Mouse (Mus musculus) forebrain, embryonic 11.5 days (tissue): ENCODE results near the gene Fgfr3. TPM values are rescaled to one million over a fixed set of nuclear protein-coding genes. Genes with fewer than 3 reads are reported as not detected.

Source experiments
- ATAC-seq: fragments of 200-750 bp; cut with Nextera tagmentation; replicated peaks from 2 replicates; pipeline ENCODE4 v1.8.0; 2017; ENCODE audit warnings: moderate TSS enrichment; ENCODE audit not compliant: low FRiP score
- DNase-seq: peaks from one replicate; pipeline ENCODE4 v3.0.0-alpha.2; 2017; ENCODE audit warnings: low spot score
- H3K27ac ChIP-seq: fragments of 300-500 bp; sonication (generic); 2 replicates; pipeline ENCODE4 v1.5.1; 2014; ENCODE audit warnings: low read depth, low read length
- H3K27me3 ChIP-seq: fragments of 300-500 bp; sonication (generic); 2 replicates; pipeline ENCODE4 v1.6.1; 2014; ENCODE audit warnings: mild to moderate bottlenecking, low read length, mixed read lengths; ENCODE audit not compliant: control insufficient read depth, insufficient read depth
- H3K36me3 ChIP-seq: fragments of 300-500 bp; sonication (generic); 2 replicates; pipeline ENCODE4 v1.6.1; 2014; ENCODE audit warnings: mild to moderate bottlenecking, low read length, moderate library complexity, mixed read lengths; ENCODE audit not compliant: control insufficient read depth, insufficient read depth
- H3K4me1 ChIP-seq: fragments of 300-500 bp; sonication (generic); replicated peaks from 2 replicates; pipeline ENCODE4 v1.6.1; 2014; ENCODE audit warnings: low read length, mixed read lengths; ENCODE audit not compliant: control insufficient read depth, insufficient read depth
- H3K4me2 ChIP-seq: fragments of 300-500 bp; sonication (generic); 2 replicates; pipeline ENCODE4 v1.6.1; 2014; ENCODE audit warnings: low read depth, mild to moderate bottlenecking, low read length, moderate library complexity, mixed read lengths; ENCODE audit not compliant: severe bottlenecking
- H3K4me3 ChIP-seq: fragments of 300-500 bp; sonication (generic); 2 replicates; pipeline ENCODE4 v1.5.1; 2014; ENCODE audit warnings: low read depth, low read length
- H3K9ac ChIP-seq: fragments of 300-500 bp; sonication (generic); 2 replicates; pipeline ENCODE4 v1.6.1; 2014; ENCODE audit warnings: low read length
- H3K9me3 ChIP-seq: fragments of 300-500 bp; sonication (generic); 2 replicates; pipeline ENCODE4 v1.6.1; 2016; ENCODE audit warnings: low read length, mixed read lengths; ENCODE audit not compliant: control insufficient read depth
- WGBS: fragments of 180-500 bp; shearing (Covaris S2); extraction: QIAGEN DNeasy Blood & Tissue Kit; methylation state at CpG from one replicate; pipeline ENCODE4 v1.1.7; 2014; 5-methylcytosine and 5-hydroxymethylcytosine counted together
- polyA plus RNA-seq: library from polyadenylated mRNA; unstranded; fragments of >200 nt; fragmentation: Nextera tagmentation; extraction: Ambion mirVana; gene quantifications from 2 replicates; pipeline ENCODE4 v1.2.1, GENCODE M21; 2014

The Fgfr3 gene
- polyA plus RNA-seq, 1 experiment from 2014 or later: 105 TPM

DNA sequence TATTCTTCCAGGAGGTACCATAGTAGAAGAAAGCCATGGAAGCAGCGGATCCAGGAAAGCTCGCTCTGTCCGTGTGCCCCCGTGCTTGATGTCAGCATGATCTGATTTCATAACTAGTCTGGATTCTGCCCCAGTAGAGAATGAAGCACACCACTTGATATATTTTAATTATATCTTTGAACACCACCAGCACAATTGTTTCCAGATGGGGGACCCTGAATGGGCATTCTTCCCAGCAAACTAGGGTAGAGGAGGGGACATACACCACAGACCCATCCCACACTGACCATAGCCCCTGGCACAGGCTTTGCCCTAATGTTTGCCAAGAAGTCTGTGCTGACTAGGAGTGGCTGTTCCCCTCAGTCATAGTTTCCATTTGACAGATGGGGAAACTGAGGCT, 36.5 kb upstream of the Fgfr3 start:
- Histone ChIP-seq H3K27ac (no peak overlapping the region), H3K4me1 (peaks cover 14% of the 10 kb centered on the region), H3K27me3 (peaks cover 6% of the 10 kb centered on the region; the same call in 1 of the 2 replicates), H3K36me3 (no peaks in the 10 kb centered on the region), H3K4me3 (no peak overlapping the region), H3K9me3 (no peaks in the 10 kb centered on the region), H3K9ac (no peak overlapping the region), H3K4me2 (no peak overlapping the region)
- ATAC-seq: no peak
- no peak for DNase-seq
- WGBS: 93% methylated on average over 4 of the region's 4 CpGs

DNA sequence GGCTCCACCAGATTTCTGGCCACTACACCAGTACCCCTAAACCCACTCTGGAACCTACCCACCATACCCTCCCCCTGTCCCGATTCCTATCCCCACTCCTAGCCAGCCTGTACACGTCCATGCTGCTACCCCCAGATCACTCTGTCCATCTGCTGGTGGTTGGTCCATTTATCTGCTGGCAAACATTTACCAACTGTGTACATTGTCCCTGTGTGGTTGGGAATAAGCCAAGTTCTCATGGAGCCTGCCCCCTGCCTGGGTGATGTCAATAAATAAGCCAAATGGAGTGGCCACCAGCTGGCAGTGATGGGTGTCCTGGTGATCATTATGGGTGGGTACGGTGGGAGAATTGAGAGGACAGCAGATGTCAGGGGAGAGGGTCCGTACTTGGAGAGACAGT, 34.3 kb upstream of the Fgfr3 start:
- no peaks in the 10 kb centered on the region for H3K9me3 ChIP-seq
- no peaks in the 10 kb centered on the region for H3K36me3 ChIP-seq
- 83% methylated on average over 4 of the region's 4 CpGs for WGBS
- no peak overlapping the region for H3K4me3 ChIP-seq
- DNase-seq (no peak), ATAC-seq (no peak)
- H3K4me2 ChIP-seq: no peak overlapping the region
- H3K9ac ChIP-seq: no peak overlapping the region
- H3K27me3 ChIP-seq: peaks cover 11% of the 10 kb centered on the region
- peaks cover 25% of the 10 kb centered on the region for H3K4me1 ChIP-seq
- no peak overlapping the region for H3K27ac ChIP-seq

DNA sequence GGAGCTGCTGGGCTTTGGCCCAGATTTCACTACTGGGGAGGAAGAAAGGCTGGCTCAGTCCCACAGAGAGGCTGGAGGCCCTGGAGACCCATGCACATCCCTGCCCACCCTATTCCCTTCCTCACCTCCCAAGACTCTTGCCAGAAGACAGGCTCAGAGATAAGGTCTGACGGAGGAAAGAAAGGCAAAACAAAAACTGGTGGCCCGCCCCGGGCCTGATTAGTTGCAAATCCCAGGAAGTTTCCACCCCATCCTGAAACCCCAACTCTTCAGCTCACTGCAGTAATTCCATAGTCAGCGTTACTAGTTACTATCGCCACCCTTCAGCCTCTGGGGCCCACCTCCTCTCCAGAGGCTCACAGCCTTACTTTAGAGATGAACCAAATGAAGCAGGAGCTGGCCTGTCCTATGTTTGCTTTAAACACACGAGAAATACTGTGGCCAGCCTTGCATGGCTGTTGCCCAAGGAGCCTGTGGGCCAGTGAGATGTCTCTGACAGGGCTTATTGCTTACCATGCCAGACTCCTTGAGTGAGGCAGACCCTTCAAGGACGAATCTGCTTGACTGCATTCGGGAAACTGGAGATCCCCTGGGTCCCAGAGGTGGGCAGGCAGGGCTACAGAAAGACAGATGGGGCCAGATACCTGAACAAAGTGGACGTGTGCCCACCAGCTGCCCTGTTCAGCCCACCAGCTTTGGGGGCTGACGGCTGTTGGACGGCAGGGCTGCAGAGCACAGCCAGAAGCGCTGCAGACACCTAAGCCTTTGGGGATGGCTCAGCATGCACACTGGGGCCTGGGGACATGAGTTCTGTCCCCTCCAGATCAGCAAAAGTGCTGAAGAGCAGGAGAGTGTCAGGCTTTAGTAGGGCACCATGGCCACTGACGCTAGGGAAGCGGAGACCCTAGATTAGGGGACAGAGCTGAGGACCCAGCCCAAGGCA, 32.9 kb upstream of the Fgfr3 start:
- peak overlapping the region; percentile 85 for H3K27ac ChIP-seq
- peak; percentile 61 for DNase-seq
- peaks cover 38% of the 10 kb centered on the region for H3K4me1 ChIP-seq

DNA sequence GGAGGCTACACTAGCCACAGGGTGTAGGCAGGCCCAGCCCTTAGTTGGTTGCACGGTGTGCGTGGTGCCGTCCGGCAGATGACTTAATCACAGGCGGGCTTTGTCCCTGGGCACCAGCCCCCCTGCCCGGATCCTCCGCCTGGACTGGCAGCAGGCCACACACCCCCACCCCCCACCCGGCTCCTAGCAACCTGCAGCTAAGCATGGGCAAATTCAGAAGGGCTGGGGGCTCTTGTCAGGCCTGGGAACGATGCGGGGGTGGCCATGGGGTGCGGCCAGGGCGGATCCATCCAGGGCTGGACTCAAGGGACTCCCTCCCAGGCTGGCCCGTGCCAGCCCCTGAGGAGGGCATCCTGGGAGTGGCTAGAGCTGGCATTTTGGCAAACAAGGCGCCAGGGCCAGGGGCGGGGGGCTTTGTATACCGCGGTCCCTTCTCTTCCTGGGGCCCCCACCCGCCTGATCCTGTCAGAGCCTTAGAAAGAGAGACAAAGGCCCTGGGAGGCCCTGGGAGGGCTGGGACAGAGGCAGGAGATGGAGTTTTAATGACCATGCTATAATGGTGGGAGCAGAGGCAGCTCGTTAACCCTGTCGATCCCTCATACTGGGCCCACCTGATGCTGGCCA, 32.1 kb upstream of the Fgfr3 start:
- Histone ChIP-seq H3K4me3 (no peak overlapping the region), H3K27me3 (peaks cover 25% of the 10 kb centered on the region), H3K36me3 (no peaks in the 10 kb centered on the region), H3K4me2 (peak overlapping the region; percentile 42), H3K4me1 (peaks cover 44% of the 10 kb centered on the region), H3K27ac (peak overlapping the region; percentile 85), H3K9ac (peak overlapping the region; percentile 50), H3K9me3 (no peaks in the 10 kb centered on the region)
- WGBS: 19% methylated on average over 19 of the region's 20 CpGs
- DNase-seq: peak; percentile 89
- peak; percentile 83 for ATAC-seq

More for the DNA sequence above, 32.9 kb upstream of the Fgfr3 start:
- Histone ChIP-seq H3K9ac (peak overlapping the region; percentile 50), H3K4me2 (peak overlapping the region; percentile 42; the same call in 1 of the 2 replicates), H3K27me3 (peaks cover 17% of the 10 kb centered on the region), H3K36me3 (no peaks in the 10 kb centered on the region), H3K9me3 (no peaks in the 10 kb centered on the region), H3K4me3 (no peak overlapping the region)
- 50% methylated on average over 14 of the region's 14 CpGs for WGBS
- no peak for ATAC-seq

- Histone ChIP-seq H3K9me3 (no peaks in the 10 kb centered on the region), H3K27ac (peak overlapping the region; percentile 85), H3K9ac (peak overlapping the region; percentile 50), H3K27me3 (peaks cover 28% of the 10 kb centered on the region), H3K4me1 (peaks cover 51% of the 10 kb centered on the region), H3K4me3 (no peak overlapping the region), H3K4me2 (peak overlapping the region; percentile 42), H3K36me3 (no peaks in the 10 kb centered on the region)
- no peak for ATAC-seq
- WGBS: 71% methylated on average over 11 of the region's 11 CpGs
- peak; percentile 61 for DNase-seq
Measured at GRCm38 (mm10) chr5:33689852-33690645, 31.4 kb upstream of the Fgfr3 start.

DNA sequence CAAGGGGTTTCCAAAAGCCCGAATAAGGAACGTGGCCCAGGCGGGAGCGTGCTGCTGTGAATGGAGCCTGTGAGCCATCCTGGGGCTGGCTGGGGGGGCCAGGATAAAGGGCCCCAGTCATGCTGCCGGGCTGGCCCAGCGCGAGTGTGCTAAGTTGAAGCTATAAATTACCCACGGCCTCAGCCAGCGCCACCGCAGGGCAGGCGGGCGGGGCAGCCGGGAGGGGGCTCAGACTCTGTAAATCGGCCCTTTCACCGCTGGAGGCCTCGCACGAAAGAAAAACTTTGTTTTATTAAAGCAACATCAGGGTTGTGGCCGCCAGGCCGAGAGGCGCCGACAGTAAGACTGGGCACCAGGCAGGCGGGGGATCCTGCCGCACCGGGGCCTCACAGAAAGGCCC, 29.1 kb upstream of the Fgfr3 start:
- H3K4me2 ChIP-seq: peak overlapping the region; percentile 36
- ATAC-seq (no peak), DNase-seq (peak; percentile 76)
- H3K4me3 ChIP-seq: no peak overlapping the region
- H3K4me1 ChIP-seq: peaks cover 73% of the 10 kb centered on the region
- no peaks in the 10 kb centered on the region for H3K9me3 ChIP-seq
- 1% methylated on average over 24 of the region's 24 CpGs for WGBS
- H3K36me3 ChIP-seq: no peaks in the 10 kb centered on the region
- H3K27me3 ChIP-seq: peaks cover 40% of the 10 kb centered on the region
- H3K9ac ChIP-seq: peak overlapping the region; percentile 51
- peak overlapping the region; percentile 78 for H3K27ac ChIP-seq

GRCm38 (mm10) chr5:33694461-33694847, 27.0 kb upstream of the Fgfr3 start:
- Histone ChIP-seq H3K9ac (no peak overlapping the region; the same call in 1 of the 2 replicates), H3K9me3 (no peaks in the 10 kb centered on the region), H3K4me3 (peak overlapping the region; percentile 27; the same call in 1 of the 2 replicates), H3K27ac (peak overlapping the region; percentile 83), H3K4me2 (peak overlapping the region; percentile 77; the same call in 1 of the 2 replicates), H3K4me1 (peaks cover 80% of the 10 kb centered on the region), H3K36me3 (no peaks in the 10 kb centered on the region), H3K27me3 (peaks cover 48% of the 10 kb centered on the region)
- WGBS: 23% methylated on average over 9 of the region's 9 CpGs
- ATAC-seq (no peak), DNase-seq (no peak)
